Mouse (Mus musculus): ENCODE results near the gene Fam89b. TPM values are rescaled to one million over a fixed set of nuclear protein-coding genes. Genes with fewer than 3 reads are reported as not detected.

The Fam89b gene
- polyA plus RNA-seq, 1 experiment from 2014 or later: 101 TPM

DNA sequence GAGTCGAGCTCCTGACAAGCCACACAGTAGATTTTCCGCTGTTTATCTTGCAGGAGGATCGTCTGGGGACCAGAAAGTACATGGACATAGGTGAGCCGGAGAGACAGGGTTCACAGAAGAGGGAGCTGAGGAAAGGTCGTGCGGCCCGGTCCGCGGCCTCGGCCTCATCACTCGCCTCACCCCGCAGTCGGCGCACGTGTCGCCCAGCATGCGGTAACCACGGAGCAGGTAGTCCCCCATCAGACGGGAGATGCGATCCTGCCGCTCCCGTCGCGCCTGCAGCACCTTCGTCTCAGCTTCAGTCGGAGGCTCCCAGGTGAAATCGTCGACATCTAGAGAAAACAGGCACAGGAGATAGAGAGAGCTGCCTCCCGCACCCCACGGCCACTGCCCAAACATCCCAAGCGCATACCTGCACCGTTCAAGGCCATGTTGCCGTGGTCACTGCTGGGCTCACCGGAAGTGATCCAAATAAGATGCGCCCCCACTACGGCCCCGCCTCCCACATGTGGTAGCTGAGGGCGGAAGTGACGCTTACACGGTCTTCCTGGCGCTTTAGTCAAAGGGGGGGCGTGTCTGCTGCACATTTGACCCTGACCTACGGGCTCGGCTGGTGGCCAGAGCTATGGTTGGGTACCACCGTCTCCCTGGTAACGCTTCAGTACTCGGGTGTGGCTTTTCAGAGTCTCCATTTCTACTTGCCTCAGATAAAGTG lies 2.0 kb upstream of the Fam89b start:
- Histone ChIP-seq H3K27me3 (no peaks in the 10 kb centered on the region), H3K4me3 (peak overlapping the region; percentile 63), H3K36me3 (no peaks in the 10 kb centered on the region), H3K27ac (peak overlapping the region; percentile 50), H3K9ac (peak overlapping the region; percentile 44), H3K9me3 (no peaks in the 10 kb centered on the region), H3K4me2 (peak overlapping the region; percentile 85), H3K4me1 (peaks cover 45% of the 10 kb centered on the region)
- peak; percentile 79 for ATAC-seq (ENCODE audit: insufficient number of reproducible peaks, low FRiP score, low TSS enrichment, low read depth)
- under 1% methylated on average over 47 of the region's 47 CpGs for WGBS

DNA sequence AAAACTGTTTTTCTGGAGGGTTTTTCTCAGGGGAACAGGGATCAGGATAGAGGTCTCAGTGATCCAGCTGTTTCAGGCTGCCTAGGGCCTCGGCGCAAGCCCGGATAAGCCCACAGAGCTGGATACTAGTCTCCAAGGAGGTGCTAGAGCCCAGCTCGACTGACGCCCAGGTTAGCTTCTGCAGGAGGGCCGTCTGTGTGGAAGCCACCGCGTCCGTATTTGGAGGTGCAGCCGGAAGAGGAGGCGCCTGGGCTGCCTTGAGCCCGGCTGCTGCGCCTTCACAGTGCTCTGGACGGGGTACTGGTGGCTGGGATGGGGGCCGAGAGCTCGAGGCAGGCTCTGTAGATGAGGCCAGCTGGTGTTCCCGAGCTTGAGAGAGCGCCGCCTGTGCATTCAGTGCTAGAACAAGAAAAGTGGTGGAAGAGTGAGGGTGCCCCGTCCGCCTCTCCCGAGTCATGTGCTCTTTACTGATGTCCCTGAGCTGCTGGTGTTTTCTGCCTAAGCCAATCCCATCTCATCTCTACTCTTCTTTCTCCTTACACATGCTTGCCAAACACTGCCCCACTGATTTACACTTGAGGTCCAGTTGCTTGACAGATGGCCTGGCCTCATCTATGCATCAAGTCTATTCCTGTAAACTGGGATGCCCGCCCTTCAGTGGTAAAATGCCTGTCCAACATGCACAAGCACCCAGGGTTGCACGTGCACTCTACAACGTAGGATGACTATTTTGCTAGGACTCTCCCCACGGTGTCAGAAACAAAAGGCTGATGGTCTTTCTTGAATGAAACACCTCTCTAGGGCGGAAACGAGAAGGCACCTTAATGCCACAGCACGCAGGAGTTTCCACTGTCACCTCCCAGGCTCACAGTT lies 1.1 kb upstream of the Fam89b start:
- Histone ChIP-seq H3K27me3 (no peaks in the 10 kb centered on the region), H3K36me3 (no peaks in the 10 kb centered on the region), H3K4me3 (peak overlapping the region; percentile 63), H3K4me1 (peaks cover 54% of the 10 kb centered on the region), H3K9ac (peak overlapping the region; percentile 44; the same call in 1 of the 2 replicates), H3K4me2 (peak overlapping the region; percentile 85), H3K9me3 (no peaks in the 10 kb centered on the region), H3K27ac (no peak overlapping the region; the same call in 1 of the 2 replicates)
- ATAC-seq (ENCODE audit: insufficient number of reproducible peaks, low FRiP score, low TSS enrichment, low read depth): no peak
- WGBS: 73% methylated on average over 29 of the region's 29 CpGs

DNA sequence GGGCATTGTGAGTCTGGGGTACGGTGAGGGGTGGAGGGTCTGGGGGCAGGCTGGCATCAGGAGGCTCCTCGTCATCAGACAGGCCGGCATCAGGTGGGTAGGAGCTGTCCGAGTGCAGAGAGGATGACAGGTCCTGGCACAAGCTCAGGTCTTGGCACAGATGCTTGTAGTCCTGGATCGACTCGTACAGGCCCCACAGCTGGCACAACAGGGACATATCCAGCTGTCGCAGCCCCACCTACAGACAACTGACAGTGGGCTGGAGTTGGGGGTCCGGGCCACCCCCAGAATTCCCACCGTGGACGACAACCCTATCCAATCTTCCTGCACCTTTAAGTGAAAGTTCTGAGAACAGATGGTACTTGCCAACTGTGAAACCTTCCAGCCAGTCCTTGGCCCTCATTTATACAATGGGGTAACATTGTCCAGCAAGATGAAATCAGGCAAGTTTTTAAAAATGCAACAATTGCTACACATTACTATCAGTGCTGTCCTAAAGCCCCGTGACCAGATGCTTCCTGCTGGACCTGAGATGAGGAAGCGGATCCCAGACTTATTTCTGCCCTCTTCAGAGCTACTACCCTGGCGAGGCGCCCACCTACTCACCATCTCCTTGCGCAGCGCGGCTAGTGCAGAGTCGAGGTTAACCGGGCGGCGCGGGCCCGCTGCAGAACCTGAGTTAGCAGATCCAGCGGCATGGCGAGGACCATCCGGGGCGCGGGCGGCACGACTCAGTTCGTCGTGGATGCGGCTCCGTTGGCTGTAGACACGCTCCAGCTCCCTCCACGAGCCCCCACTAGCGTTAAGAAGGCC lies 616 bp downstream of the Fam89b start:
- Histone ChIP-seq H3K4me2 (peak overlapping the region; percentile 78), H3K27me3 (no peaks in the 10 kb centered on the region), H3K9me3 (no peaks in the 10 kb centered on the region), H3K36me3 (peaks cover 8% of the 10 kb centered on the region; the same call in 1 of the 2 replicates), H3K4me3 (peak overlapping the region; percentile 97), H3K27ac (peak overlapping the region; percentile 93), H3K9ac (peak overlapping the region; percentile 99), H3K4me1 (peaks cover 71% of the 10 kb centered on the region)
- WGBS: 5% methylated on average over 37 of the region's 37 CpGs
- peak; percentile 3; the same call in 1 of the 2 replicates for ATAC-seq (ENCODE audit: insufficient number of reproducible peaks, low FRiP score, low TSS enrichment, low read depth)

DNA sequence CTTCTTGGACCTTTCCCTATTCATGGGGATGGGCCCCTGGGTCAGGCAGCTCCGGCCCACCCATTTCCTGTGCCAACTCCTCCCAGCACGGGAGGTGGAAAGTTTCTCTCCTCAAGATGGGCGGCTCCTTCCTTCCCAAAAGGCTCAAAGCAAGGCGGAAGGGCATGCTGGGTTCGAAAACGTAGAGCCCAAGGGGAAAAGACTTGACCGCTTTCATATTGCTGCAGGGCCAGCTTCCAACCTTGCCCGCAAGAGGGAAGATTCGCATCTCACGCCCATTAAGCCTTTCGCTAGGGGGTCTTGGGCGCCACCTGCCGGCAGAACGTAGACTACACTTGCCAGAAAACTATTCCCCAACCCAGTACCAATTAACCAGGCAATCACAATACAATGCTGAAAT lies 1.8 kb downstream of the Fam89b start:
- Histone ChIP-seq H3K27me3 (no peaks in the 10 kb centered on the region), H3K9ac (peak overlapping the region; percentile 99; the same call in 1 of the 2 replicates), H3K4me2 (peak overlapping the region; percentile 78), H3K27ac (peak overlapping the region; percentile 82), H3K9me3 (no peaks in the 10 kb centered on the region), H3K4me1 (peaks cover 72% of the 10 kb centered on the region), H3K36me3 (peaks cover 17% of the 10 kb centered on the region), H3K4me3 (peak overlapping the region; percentile 97)
- 2% methylated on average over 14 of the region's 14 CpGs for WGBS
- ATAC-seq (ENCODE audit: insufficient number of reproducible peaks, low FRiP score, low TSS enrichment, low read depth): no peak

DNA sequence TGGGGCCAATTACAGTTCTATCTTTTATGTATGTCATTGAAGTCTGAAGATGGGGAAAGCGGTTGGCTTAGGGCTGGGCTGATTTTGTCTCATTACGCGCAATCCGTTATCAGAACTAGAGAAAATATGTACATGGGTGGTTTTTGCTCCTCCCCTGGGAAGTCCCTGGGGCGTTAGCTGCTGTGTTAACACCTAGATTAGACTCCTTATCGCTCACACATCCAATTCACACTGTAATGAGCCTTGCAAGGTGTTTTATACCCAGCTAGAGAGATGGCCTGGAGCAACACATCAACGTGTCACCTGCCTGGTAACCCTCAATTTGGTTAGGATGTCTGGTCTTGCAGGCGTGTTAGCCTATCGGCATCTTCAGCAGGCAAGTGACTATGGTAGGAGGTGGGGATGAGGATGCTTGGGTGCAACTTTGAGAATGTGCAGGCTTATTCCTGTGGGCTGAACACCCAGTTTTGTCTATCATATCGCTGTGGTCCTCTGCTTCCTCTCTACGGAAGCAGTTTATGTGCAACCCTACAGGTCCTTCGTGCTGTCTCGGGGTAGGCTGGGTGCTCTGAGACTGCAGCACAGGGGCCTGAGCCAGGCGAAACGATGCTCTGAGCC lies 2.4 kb downstream of the Fam89b start:
- Histone ChIP-seq H3K4me1 (peaks cover 72% of the 10 kb centered on the region), H3K36me3 (peaks cover 23% of the 10 kb centered on the region), H3K4me3 (peak overlapping the region; percentile 97), H3K27ac (peak overlapping the region; percentile 82), H3K4me2 (peak overlapping the region; percentile 78), H3K9ac (peak overlapping the region; percentile 1; the same call in 1 of the 2 replicates), H3K9me3 (no peaks in the 10 kb centered on the region), H3K27me3 (no peaks in the 10 kb centered on the region)
- WGBS: 65% methylated on average over 15 of the region's 15 CpGs
- ATAC-seq (ENCODE audit: insufficient number of reproducible peaks, low FRiP score, low TSS enrichment, low read depth): no peak

DNA sequence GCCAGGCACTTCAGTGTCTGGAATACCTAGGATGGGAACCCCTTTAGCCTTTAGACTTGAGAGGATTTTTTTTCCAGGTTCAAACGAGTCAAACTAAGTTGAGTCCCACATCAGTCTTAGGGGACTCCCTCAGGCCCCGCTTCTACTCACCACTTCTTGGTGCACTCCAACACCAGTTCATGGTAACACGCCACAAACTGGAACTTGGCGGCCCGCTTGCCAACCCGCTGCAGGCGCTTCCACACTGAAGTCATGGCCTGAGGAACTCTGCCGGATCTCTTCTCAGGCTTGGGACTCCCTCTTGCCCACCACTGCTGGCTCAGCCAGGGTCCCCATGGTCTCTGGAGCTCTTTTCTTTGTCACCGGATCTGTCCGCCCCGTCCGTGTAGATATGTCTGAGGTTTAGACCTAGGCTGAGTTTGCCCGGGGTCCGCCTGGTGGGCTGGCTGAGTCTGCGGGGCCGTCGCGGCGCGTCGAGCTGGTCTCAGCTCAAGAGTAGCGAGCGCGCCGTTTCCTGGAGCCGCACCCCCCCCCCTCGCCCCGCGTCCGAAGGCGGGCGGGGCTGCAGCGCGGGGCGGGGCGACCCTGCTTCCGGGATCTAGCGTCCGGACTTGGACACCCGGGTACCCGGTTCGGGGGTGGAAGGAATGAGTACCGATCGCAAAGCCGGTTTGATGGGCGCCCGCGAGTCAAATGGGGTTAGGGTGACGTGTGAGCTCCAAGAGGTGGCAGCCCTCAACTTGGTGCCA lies 3.5 kb downstream of the Fam89b start, which contains the start of gene Ehbp1l1:
Gene Ehbp1l1 (minus strand): TSS at position 551 of the 749 bp plus-strand sequence.
- peaks cover 34% of the 10 kb centered on the region for H3K36me3 ChIP-seq
- 7% methylated on average over 47 of the region's 49 CpGs for WGBS
- no peaks in the 10 kb centered on the region for H3K27me3 ChIP-seq
- H3K9ac ChIP-seq: peak within 1 kb of the TSS; percentile 51
- H3K9me3 ChIP-seq: no peaks in the 10 kb centered on the region
- H3K4me1 ChIP-seq: peaks cover 63% of the 10 kb centered on the region
- ATAC-seq (ENCODE audit: insufficient number of reproducible peaks, low FRiP score, low TSS enrichment, low read depth): no peak
- peak within 1 kb of the TSS; percentile 97 for H3K4me3 ChIP-seq
- peak within 1 kb of the TSS; percentile 82 for H3K27ac ChIP-seq
- peak within 1 kb of the TSS; percentile 78 for H3K4me2 ChIP-seq

DNA sequence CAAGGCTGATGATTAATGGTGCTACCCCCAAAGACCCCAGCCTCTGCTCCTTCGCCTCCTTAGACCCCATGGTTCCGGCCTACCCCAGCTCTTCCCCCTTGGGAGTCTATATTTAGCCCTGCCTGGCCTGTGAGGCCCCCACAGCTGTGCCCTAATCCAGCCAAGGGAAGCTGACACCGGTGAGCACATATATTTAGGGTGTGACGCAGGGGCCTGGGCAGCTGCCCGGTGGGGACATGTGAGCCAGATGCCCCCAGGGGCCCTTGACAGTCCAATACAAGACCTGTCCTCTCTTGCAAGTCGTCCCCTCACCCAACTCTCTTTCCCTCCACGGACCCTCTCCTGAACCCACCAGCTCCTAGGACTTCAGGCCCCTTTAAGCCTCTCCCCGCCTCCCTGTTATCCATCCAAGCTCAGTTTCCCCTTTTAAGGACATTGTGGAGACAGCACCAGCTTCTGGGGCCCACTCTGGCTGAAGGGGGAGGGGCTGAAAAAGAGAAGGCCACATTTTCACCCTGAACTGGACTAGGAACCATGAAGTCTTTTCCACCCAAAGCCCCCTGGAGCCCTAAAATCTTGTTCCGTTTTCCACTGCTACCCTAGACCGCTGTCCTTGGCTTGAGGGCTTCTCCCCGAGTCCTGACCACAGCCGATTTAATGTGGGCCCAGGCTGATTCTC lies 4.3 kb downstream of the Fam89b start:
- WGBS: 60% methylated on average over 12 of the region's 12 CpGs
- Histone ChIP-seq H3K36me3 (peaks cover 42% of the 10 kb centered on the region), H3K27ac (peak overlapping the region; percentile 82), H3K4me2 (peak overlapping the region; percentile 78), H3K9me3 (no peaks in the 10 kb centered on the region), H3K4me3 (peak overlapping the region; percentile 46), H3K27me3 (no peaks in the 10 kb centered on the region), H3K9ac (peak overlapping the region; percentile 51), H3K4me1 (peaks cover 56% of the 10 kb centered on the region)
- ATAC-seq (ENCODE audit: insufficient number of reproducible peaks, low FRiP score, low TSS enrichment, low read depth): peak; percentile 27

DNA sequence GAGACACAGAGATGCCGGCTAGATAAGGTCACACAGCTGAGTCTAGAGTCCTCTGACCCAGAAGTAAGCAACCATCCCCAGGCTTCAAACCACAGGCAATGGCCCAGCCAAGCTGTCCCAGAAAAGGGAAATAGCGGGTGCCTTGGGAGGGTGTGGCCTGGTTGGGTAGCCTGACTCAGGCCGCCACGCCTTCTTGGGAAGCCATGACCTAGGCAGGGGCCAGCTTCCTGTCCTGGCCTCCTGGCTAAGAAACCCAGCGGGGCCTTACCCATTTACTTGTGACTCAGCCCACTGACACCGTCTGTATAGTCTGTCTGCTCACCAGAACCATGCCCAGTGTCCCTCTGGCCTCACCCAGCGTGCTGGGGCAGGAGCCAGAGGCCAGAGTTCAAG lies 4.9 kb downstream of the Fam89b start:
- WGBS: 67% methylated on average over 7 of the region's 7 CpGs
- H3K4me1 ChIP-seq: peaks cover 49% of the 10 kb centered on the region
- H3K36me3 ChIP-seq: peaks cover 48% of the 10 kb centered on the region
- H3K9ac ChIP-seq: peak overlapping the region; percentile 51; the same call in 1 of the 2 replicates
- H3K4me3 ChIP-seq: peak overlapping the region; percentile 46
- peak overlapping the region; percentile 82 for H3K27ac ChIP-seq
- peak overlapping the region; percentile 78 for H3K4me2 ChIP-seq
- H3K27me3 ChIP-seq: no peaks in the 10 kb centered on the region
- no peak for ATAC-seq (ENCODE audit: insufficient number of reproducible peaks, low FRiP score, low TSS enrichment, low read depth)
- H3K9me3 ChIP-seq: no peaks in the 10 kb centered on the region

DNA sequence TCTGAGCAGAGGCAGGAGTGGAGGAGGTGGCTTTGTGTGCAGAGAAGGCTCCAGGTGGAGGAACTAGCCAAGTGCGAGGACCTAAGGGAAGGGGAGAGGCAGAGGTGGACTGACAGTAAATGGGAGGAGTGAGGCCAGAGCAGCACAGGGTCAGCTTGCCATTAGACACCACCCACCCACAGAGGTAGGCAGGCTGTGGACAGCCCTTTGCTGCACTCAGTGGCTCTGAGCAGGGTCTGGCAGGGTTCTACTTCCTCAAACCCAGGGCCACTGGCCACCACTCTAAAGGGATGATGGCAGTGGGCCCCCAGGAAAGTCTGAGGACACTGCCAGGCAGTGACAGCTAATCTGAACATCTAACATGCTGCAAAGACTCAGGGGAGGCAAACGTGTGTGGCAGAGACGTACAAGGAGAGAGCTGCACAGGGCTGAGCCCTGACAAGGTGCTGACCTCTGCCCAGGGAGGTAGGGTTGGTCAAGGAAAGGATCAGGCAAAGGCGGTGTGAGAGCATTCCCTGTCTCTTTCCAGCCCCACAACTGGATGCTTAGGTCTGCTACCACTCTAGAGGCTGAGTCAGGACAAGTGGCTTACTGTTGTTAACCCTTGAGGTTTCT lies 5.4 kb downstream of the Fam89b start:
- H3K4me1 ChIP-seq: peaks cover 49% of the 10 kb centered on the region
- 70% methylated on average over 4 of the region's 4 CpGs for WGBS
- no peak for ATAC-seq (ENCODE audit: insufficient number of reproducible peaks, low FRiP score, low TSS enrichment, low read depth)
- H3K27ac ChIP-seq: peak overlapping the region; percentile 82
- H3K9ac ChIP-seq: no peak overlapping the region
- H3K4me3 ChIP-seq: peak overlapping the region; percentile 46
- peak overlapping the region; percentile 78 for H3K4me2 ChIP-seq
- no peaks in the 10 kb centered on the region for H3K9me3 ChIP-seq
- no peaks in the 10 kb centered on the region for H3K27me3 ChIP-seq
- H3K36me3 ChIP-seq: peaks cover 53% of the 10 kb centered on the region

Data from limb, embryonic 15.5 days (tissue).